Mouse (Mus musculus) intestine, embryonic 14.5 days (tissue): Measurements from ENCODE around the gene Rnf222. TPM values are rescaled to one million over a fixed set of nuclear protein-coding genes. Genes with fewer than 3 reads are reported as not detected.

Experiments
- ATAC-seq: fragments of 200-750 bp; cut with Nextera tagmentation; replicated peaks from 2 replicates; pipeline ENCODE4 v1.8.0; 2017; ENCODE audit warnings: low read depth, moderate number of reproducible peaks, moderate TSS enrichment, moderate library complexity; ENCODE audit not compliant: low FRiP score, low TSS enrichment
- DNase-seq: peaks from one replicate; pipeline ENCODE4 v3.0.0-alpha.2; 2018; ENCODE audit warnings: low spot score
- H3K27ac ChIP-seq: fragments of 300-500 bp; sonication (generic); 2 replicates; pipeline ENCODE4 v1.5.1; 2014; ENCODE audit warnings: low read depth, mild to moderate bottlenecking, control low read depth
- H3K27me3 ChIP-seq: fragments of 300-500 bp; sonication (generic); replicated peaks from 2 replicates; pipeline ENCODE4 v1.6.1; 2014; ENCODE audit warnings: low read length, control low read depth; ENCODE audit not compliant: control insufficient read depth, insufficient read depth
- H3K36me3 ChIP-seq: fragments of 300-500 bp; sonication (generic); 2 replicates; pipeline ENCODE4 v1.6.1; 2014; ENCODE audit warnings: low read length, control low read depth; ENCODE audit not compliant: control insufficient read depth, insufficient read depth
- H3K4me1 ChIP-seq: fragments of 300-500 bp; sonication (generic); replicated peaks from 2 replicates; pipeline ENCODE4 v1.6.1; 2014; ENCODE audit warnings: low read length, control low read depth, mixed read lengths; ENCODE audit not compliant: control insufficient read depth, insufficient read depth
- H3K4me2 ChIP-seq: fragments of 300-500 bp; sonication (generic); 2 replicates; pipeline ENCODE4 v1.6.1; 2014; ENCODE audit warnings: low read length
- H3K4me3 ChIP-seq: fragments of 300-500 bp; sonication (generic); 2 replicates; pipeline ENCODE4 v1.5.1; 2014; ENCODE audit warnings: low read depth, low read length, control low read depth, mixed read lengths
- H3K9ac ChIP-seq: fragments of 300-500 bp; sonication (generic); 2 replicates; pipeline ENCODE4 v1.6.1; 2014; ENCODE audit warnings: mild to moderate bottlenecking, low read length
- H3K9me3 ChIP-seq: fragments of 300-500 bp; sonication (generic); 2 replicates; pipeline ENCODE4 v1.6.1; 2016; ENCODE audit warnings: low read length, control low read depth; ENCODE audit not compliant: control insufficient read depth
- WGBS: fragments of 180-500 bp; shearing (Covaris S2); extraction: QIAGEN DNeasy Blood & Tissue Kit; methylation state at CpG from one replicate; pipeline ENCODE4 v1.1.7; 2014; 5-methylcytosine and 5-hydroxymethylcytosine counted together
- polyA plus RNA-seq: library from polyadenylated mRNA; unstranded; fragments of >200 nt; fragmentation: Nextera tagmentation; extraction: Ambion mirVana; gene quantifications from 2 replicates; pipeline ENCODE4 v1.2.1, GENCODE M21; 2014

Gene Rnf222
- polyA plus RNA-seq, 1 experiment from 2014 or later: 0.11 TPM

GRCm38 (mm10) chr11:68857329-68857728 lies 31.0 kb upstream of the Rnf222 start:
- Histone ChIP-seq H3K36me3 (no peaks in the 10 kb centered on the region), H3K4me3 (no peak overlapping the region), H3K4me1 (0 out of 2 replicates have a peak, but pooled peaks cover 3% of the 10 kb centered on the region), H3K27me3 (no peaks in the 10 kb centered on the region), H3K27ac (no peak overlapping the region), H3K9me3 (no peaks in the 10 kb centered on the region), H3K4me2 (no peak overlapping the region), H3K9ac (no peak overlapping the region)
- WGBS: 86% methylated on average over 3 of the region's 3 CpGs
- DNase-seq: no peak
- ATAC-seq: no peak

GRCm38 (mm10) chr11:68859943-68860593 lies 28.3 kb upstream of the Rnf222 start:
- no peaks in the 10 kb centered on the region for H3K27me3 ChIP-seq
- no peak for ATAC-seq
- 74% methylated on average over 8 of the region's 8 CpGs for whole genome bisulfite sequencing
- no peaks in the 10 kb centered on the region for H3K9me3 ChIP-seq
- H3K9ac ChIP-seq: no peak overlapping the region
- DNase-seq: no peak
- no peaks in the 10 kb centered on the region for H3K4me1 ChIP-seq
- no peak overlapping the region for H3K27ac ChIP-seq
- H3K36me3 ChIP-seq: no peaks in the 10 kb centered on the region
- no peak overlapping the region for H3K4me3 ChIP-seq
- no peak overlapping the region for H3K4me2 ChIP-seq

GRCm38 (mm10) chr11:68862260-68862659 lies 26.1 kb upstream of the Rnf222 start:
- H3K4me2 ChIP-seq: no peak overlapping the region
- no peaks in the 10 kb centered on the region for H3K9me3 ChIP-seq
- H3K4me1 ChIP-seq: no peaks in the 10 kb centered on the region
- H3K27ac ChIP-seq: no peak overlapping the region
- no peak overlapping the region for H3K9ac ChIP-seq
- no peaks in the 10 kb centered on the region for H3K27me3 ChIP-seq
- no peak for DNase-seq
- H3K36me3 ChIP-seq: no peaks in the 10 kb centered on the region
- ATAC-seq: no peak
- H3K4me3 ChIP-seq: no peak overlapping the region
- WGBS: 59% methylated on average over 2 of the region's 2 CpGs

GRCm38 (mm10) chr11:68863631-68864091 lies 24.7 kb upstream of the Rnf222 start:
- WGBS: 69% methylated on average over 4 of the region's 4 CpGs
- Histone ChIP-seq H3K27me3 (no peaks in the 10 kb centered on the region), H3K36me3 (no peaks in the 10 kb centered on the region), H3K9ac (no peak overlapping the region), H3K4me2 (no peak overlapping the region), H3K27ac (no peak overlapping the region), H3K4me1 (no peaks in the 10 kb centered on the region), H3K4me3 (no peak overlapping the region), H3K9me3 (no peaks in the 10 kb centered on the region)
- DNase-seq (no peak), ATAC-seq (no peak)

GRCm38 (mm10) chr11:68864544-68865189 lies 23.7 kb upstream of the Rnf222 start:
- Histone ChIP-seq H3K9ac (no peak overlapping the region), H3K27ac (no peak overlapping the region), H3K27me3 (no peaks in the 10 kb centered on the region), H3K9me3 (no peaks in the 10 kb centered on the region), H3K4me3 (no peak overlapping the region), H3K4me1 (no peaks in the 10 kb centered on the region), H3K4me2 (no peak overlapping the region), H3K36me3 (no peaks in the 10 kb centered on the region)
- WGBS: 42% methylated on average over 9 of the region's 9 CpGs
- ATAC-seq (no peak), DNase-seq (no peak)

- no peak for DNase-seq
- Histone ChIP-seq H3K9ac (no peak overlapping the region), H3K9me3 (no peaks in the 10 kb centered on the region), H3K27me3 (no peaks in the 10 kb centered on the region), H3K27ac (no peak overlapping the region), H3K4me2 (no peak overlapping the region), H3K36me3 (no peaks in the 10 kb centered on the region), H3K4me3 (no peak overlapping the region), H3K4me1 (no peaks in the 10 kb centered on the region)
- ATAC-seq: no peak
- 87% methylated on average over 9 of the region's 9 CpGs for WGBS
Measured at GRCm38 (mm10) chr11:68871277-68871676, 17.1 kb upstream of the Rnf222 start.

- Histone ChIP-seq H3K9me3 (no peaks in the 10 kb centered on the region), H3K36me3 (no peaks in the 10 kb centered on the region), H3K4me3 (no peak within 1 kb of the TSS), H3K4me1 (no peaks in the 10 kb centered on the region), H3K9ac (no peak within 1 kb of the TSS), H3K27me3 (no peaks in the 10 kb centered on the region), H3K4me2 (no peak within 1 kb of the TSS), H3K27ac (no peak within 1 kb of the TSS)
- DNase-seq (no peak), ATAC-seq (no peak)
- 51% methylated on average over 6 of the region's 6 CpGs for WGBS
Measured at GRCm38 (mm10) chr11:68871748-68872147, 16.6 kb upstream of the Rnf222 start, which contains the start of gene Ndel1. TSS of gene Ndel1 (minus strand) at chr11:68871858.

- H3K4me1 ChIP-seq: no peaks in the 10 kb centered on the region
- no peaks in the 10 kb centered on the region for H3K36me3 ChIP-seq
- H3K4me2 ChIP-seq: no peak overlapping the region
- H3K27me3 ChIP-seq: no peaks in the 10 kb centered on the region
- H3K4me3 ChIP-seq: no peak overlapping the region
- no peaks in the 10 kb centered on the region for H3K9me3 ChIP-seq
- no peak for ATAC-seq
- 0% methylated on average over 2 of the region's 2 CpGs for WGBS
- no peak overlapping the region for H3K27ac ChIP-seq
- peak; percentile 73 for DNase-seq
- no peak overlapping the region for H3K9ac ChIP-seq
Measured at GRCm38 (mm10) chr11:68874841-68875240, 13.5 kb upstream of the Rnf222 start.

GRCm38 (mm10) chr11:68878811-68879210 lies 9.5 kb upstream of the Rnf222 start:
- Histone ChIP-seq H3K9me3 (no peaks in the 10 kb centered on the region), H3K36me3 (no peaks in the 10 kb centered on the region), H3K9ac (no peak overlapping the region), H3K4me3 (no peak overlapping the region), H3K4me2 (no peak overlapping the region), H3K27me3 (no peaks in the 10 kb centered on the region), H3K4me1 (no peaks in the 10 kb centered on the region), H3K27ac (no peak overlapping the region)
- DNase-seq: no peak
- WGBS: 79% methylated on average over 5 of the region's 5 CpGs
- no peak for ATAC-seq
